Mouse (Mus musculus) kidney, adult 2 months (tissue): ENCODE results near the gene Capn1.

Experiments
- CTCF ChIP-seq: fragments of 200-500 bp; conservative IDR thresholded peaks from 2 replicates; pipeline ENCODE4 v1.5.1; 2011; ENCODE audit warnings: low read depth, mild to moderate bottlenecking, control low read depth, low read length, moderate library complexity, mixed read lengths; ENCODE audit not compliant: insufficient read depth, insufficient read length
- POLR2A ChIP-seq: fragments of 200-500 bp; IDR thresholded peaks from one replicate; pipeline ENCODE4 v1.6.1; 2011; ENCODE audit warnings: low read depth, low read length, control low read depth

- no peak for TF ChIP-seq CTCF
- TF ChIP-seq POLR2A: no peak
Measured at GRCm38 (mm10) chr19:5990921-5991320, 24.8 kb downstream of the Capn1 start.
